Mouse (Mus musculus) embryo, embryonic 11.5 days (tissue): ENCODE measurements around the gene Crhbp.

Experiments used
- DNase-seq: peaks from one replicate; pipeline ENCODE4 v3.0.0-alpha.2; 2012; ENCODE audit warnings: low read depth, low spot score

Crhbp gene

DNA sequence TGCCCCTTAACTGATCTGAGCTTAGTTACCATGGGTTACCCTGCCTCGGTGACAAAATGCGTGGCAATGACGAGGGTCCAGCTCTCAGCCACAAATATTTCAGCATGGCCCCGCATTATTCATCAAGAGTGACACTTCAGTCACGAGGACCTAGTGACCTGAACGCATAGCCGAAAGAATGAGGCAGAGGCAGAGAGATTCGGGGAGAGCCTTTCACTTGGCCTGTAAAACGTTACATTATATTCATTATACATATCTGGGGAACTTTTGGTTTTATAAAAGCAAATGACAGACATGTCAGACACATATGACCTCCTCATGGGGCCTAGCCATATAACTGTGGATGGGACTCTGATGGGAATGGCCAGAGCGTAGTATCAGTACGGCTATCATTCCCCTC, at the start of gene Crhbp:
TSS of gene Crhbp (minus strand) at position 101 of the 400 bp plus-strand sequence.
- DNase-seq = no peak

- DNase-seq = no peak
These were observed 48.6 kb upstream of the Crhbp start for GRCm38 (mm10) chr13:95493296-95493695.

GRCm38 (mm10) chr13:95491327-95491726, 46.6 kb upstream of the Crhbp start:
- no peak for DNase-seq

GRCm38 (mm10) chr13:95484664-95485063, 39.9 kb upstream of the Crhbp start:
- no peak for DNase-seq

GRCm38 (mm10) chr13:95481428-95481827, 36.7 kb upstream of the Crhbp start:
- peak; percentile 67 for DNase-seq

DNA sequence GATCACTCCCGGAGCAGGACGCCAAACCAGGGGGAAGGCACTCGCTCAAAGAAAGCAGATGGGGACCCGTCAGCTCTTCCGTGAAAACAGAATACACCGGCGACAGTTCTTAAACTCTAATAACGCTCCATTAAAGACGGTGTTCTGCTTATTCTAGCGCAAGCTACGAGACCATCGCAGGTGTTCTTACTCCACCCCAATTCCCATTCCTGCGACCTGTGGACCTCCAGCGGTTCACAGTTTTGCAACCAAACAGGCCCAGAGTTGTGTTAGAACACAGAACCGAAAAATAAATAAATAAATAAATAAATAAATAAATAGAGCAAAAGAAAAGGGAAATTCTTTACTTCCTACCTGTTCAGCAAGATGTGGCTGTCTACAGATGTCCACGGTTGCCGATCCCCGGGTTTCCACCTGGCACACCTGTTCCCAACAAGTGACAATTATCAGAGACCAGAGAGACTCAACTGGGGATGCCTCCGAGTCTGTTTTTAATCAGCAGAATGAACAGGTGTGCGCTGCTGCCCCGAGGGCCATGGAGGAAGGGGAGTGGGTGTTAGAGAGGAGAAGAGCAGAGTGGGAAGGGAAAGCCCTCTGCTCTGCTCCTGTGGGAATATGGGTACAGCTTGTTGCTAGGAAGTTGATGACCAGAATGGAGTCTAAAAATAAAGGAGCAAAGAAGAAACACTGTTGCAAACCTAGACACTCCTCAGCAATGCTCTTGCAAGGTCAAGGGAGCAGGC, 34.1 kb upstream of the Crhbp start, which contains the start of gene S100z:
TSS of gene S100z (minus strand) at position 51 of the 743 bp plus-strand sequence.
- no peak for DNase-seq

- no peak for DNase-seq
These were observed 32.4 kb upstream of the Crhbp start for GRCm38 (mm10) chr13:95477173-95477572.

DNA sequence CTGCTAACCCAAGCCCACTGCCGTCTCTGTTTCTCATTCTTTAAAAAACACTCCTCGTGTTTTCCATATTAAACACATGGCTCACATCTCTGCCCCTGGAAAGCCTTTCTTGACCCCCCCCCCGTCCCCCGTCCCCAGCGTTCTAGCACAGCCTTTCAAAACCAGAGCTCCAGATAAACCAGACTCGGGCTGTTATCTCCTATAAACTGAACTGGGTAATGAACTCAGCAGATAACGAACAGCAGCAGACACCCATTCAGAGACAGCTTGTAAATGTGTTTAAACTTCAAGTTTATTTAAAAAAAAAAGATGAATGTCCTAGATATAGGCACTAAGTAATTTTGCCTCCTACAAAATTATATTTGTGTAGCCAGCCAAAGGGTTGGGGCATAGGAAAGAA, 30.4 kb upstream of the Crhbp start:
- no peak for DNase-seq

GRCm38 (mm10) chr13:95474294-95474693, 29.6 kb upstream of the Crhbp start:
- DNase-seq = no peak

DNA sequence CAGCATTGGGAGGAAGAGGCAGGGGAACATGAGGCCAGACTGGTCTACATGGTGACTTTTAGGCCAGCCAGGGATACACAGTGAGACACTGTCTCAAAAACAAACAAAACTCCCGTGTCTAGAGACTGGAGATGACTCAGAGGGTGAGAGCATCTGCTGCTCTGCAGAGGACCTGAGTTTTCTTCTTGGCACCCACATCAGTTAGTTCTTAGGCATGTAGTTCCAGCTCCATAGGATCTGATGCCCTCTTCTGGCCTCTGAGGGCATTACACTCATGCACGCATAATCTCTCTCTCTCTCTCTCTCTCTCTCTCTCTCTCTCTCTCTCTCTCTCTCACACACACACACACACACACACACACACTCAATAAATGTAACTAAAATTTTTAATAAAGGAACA, 26.2 kb upstream of the Crhbp start:
- no peak for DNase-seq

- DNase-seq = no peak
These were observed 6.8 kb upstream of the Crhbp start for GRCm38 (mm10) chr13:95451529-95451928.

- DNase-seq = no peak
These were observed 6.0 kb upstream of the Crhbp start for GRCm38 (mm10) chr13:95450636-95451210.

- no peak for DNase-seq
These were observed 5.0 kb upstream of the Crhbp start for GRCm38 (mm10) chr13:95449730-95450129.

DNA sequence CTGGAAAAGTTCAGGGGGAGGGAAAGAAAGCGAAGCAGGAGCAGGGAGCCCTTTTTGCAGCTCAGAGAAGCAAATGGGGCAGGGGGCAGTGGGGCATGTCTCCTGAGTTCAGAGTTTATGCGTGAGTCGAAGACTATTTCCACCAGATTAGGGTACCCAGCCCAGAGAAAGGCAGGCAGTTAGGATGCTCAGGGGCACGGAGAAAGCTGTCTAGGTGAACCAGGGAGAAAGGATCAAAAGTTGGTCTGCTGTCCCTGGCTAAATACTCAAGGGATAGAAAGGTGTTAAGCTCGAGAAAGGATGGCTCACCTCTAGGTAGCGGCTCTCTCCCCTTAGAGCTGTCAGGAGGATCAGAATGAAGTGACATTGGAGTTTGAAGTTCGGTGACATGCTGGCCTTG, 433 bp downstream of the Crhbp start:
- no peak for DNase-seq

GRCm38 (mm10) chr13:95443376-95444233, 1.1 kb downstream of the Crhbp start:
- DNase-seq = peak; percentile 35

- no peak for DNase-seq
These were observed 1.8 kb downstream of the Crhbp start for GRCm38 (mm10) chr13:95442901-95443300.

- DNase-seq = no peak
These were observed 5.2 kb downstream of the Crhbp start for GRCm38 (mm10) chr13:95439569-95439968.

- no peak for DNase-seq
These were observed 13.0 kb downstream of the Crhbp start for GRCm38 (mm10) chr13:95431760-95432159.

DNA sequence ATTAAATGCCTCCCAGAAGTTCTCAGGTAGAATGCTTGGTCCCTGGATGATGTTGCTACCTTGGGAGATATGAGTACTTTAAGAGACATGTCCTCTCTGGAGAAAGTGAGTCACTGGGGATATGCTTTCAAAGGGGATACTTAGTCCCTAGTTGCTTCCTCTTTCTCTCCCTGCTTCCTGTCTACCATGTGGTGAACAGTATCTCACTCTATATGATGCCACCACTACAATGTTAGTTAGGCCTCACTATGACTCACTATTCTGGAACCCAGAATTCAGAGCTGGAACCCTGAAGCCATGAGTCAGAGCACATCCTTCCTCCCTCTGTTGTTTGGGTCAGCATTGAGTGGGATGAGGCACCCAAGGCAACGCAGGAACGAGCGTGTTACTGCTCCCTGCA, 17.2 kb downstream of the Crhbp start:
- DNase-seq = no peak

DNA sequence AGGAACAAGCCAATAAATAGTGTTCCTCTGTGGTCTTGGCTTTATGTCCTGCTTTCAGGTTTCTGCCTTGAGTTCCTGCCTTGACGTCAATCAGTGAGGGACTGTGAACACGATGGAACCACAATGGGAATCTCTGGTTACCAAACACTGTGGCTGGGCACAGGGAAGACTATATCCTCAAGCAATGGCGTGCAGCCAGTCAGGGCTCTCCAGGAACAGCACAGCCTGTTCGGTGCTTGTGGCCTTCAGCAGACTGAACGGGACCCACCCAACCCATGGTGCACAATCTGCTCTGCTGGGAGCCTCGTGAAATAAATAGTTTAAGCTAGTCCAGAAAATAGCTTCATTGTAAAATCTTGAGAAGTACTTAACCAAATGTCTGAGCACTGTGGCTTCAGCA, 18.3 kb downstream of the Crhbp start:
- no peak for DNase-seq

- DNase-seq = no peak
These were observed 19.2 kb downstream of the Crhbp start for GRCm38 (mm10) chr13:95425484-95425883.

- DNase-seq = no peak
These were observed 19.8 kb downstream of the Crhbp start for GRCm38 (mm10) chr13:95424932-95425331.
